Mouse (Mus musculus) liver, adult 2 months (tissue): ENCODE data around the gene Col6a1. TPM values are rescaled to one million over a fixed set of nuclear protein-coding genes. Genes with fewer than 3 reads are reported as not detected.
A peak's percentile ranks its signal among the peaks of the same experiment; 100 is the strongest.

Experiments used
- DNase-seq: peaks from one replicate; pipeline ENCODE4 v3.0.0-alpha.2; 2011; ENCODE audit warnings: low read depth, low spot score; ENCODE audit errors: extremely low read depth
- H3K27ac ChIP-seq: fragments of 200-500 bp; replicated peaks from 2 replicates; pipeline ENCODE4 v1.5.1; 2012; ENCODE audit warnings: low read depth, mild to moderate bottlenecking, control low read depth, inconsistent platforms, low read length; ENCODE audit not compliant: insufficient read depth
- H3K27me3 ChIP-seq: fragments of 200-500 bp; 2 replicates; pipeline ENCODE4 v1.6.1; 2012; ENCODE audit warnings: mild to moderate bottlenecking, moderate library complexity, low read length, inconsistent platforms; ENCODE audit not compliant: control insufficient read depth, insufficient read depth
- H3K36me3 ChIP-seq: fragments of 200-500 bp; 2 replicates; pipeline ENCODE4 v1.6.1; 2012; ENCODE audit warnings: low read length, inconsistent platforms; ENCODE audit not compliant: control insufficient read depth, insufficient read depth
- H3K4me1 ChIP-seq: fragments of 200-500 bp; 2 replicates; pipeline ENCODE4 v1.6.1; 2011; ENCODE audit warnings: low read length; ENCODE audit not compliant: control insufficient read depth, insufficient read depth
- H3K4me3 ChIP-seq: fragments of 200-500 bp; 2 replicates; pipeline ENCODE4 v1.5.1; 2011; ENCODE audit warnings: low read depth, mild to moderate bottlenecking, control low read depth, low read length, moderate library complexity; ENCODE audit not compliant: insufficient read depth
- H3K79me2 ChIP-seq: fragments of 200-500 bp; 2 replicates; pipeline ENCODE4 v1.6.1; 2012; ENCODE audit warnings: inconsistent platforms, mild to moderate bottlenecking, low read length, moderate library complexity; ENCODE audit not compliant: control insufficient read depth, insufficient read depth
- H3K9ac ChIP-seq: fragments of 200-500 bp; 2 replicates; pipeline ENCODE4 v1.6.1; 2012; ENCODE audit warnings: low read depth, mild to moderate bottlenecking, control low read depth, inconsistent platforms, low read length
- CTCF ChIP-seq: fragments of 200-500 bp; IDR thresholded peaks from 2 replicates; pipeline ENCODE4 v1.5.1; 2011; ENCODE audit warnings: low read depth, low read length, control low read depth
- POLR2A ChIP-seq: fragments of 200-500 bp; IDR thresholded peaks from 2 replicates; pipeline ENCODE4 v1.6.1; 2011; ENCODE audit warnings: low read length, control low read depth; ENCODE audit not compliant: insufficient read depth; ENCODE audit errors: extremely low read depth
- WGBS: fragments of 180-500 bp; shearing (Covaris S2); methylation state at CpG from one replicate; pipeline ENCODE4 v1.1.7; 2018; 5-methylcytosine and 5-hydroxymethylcytosine counted together
- polyA plus RNA-seq: library from polyadenylated mRNA; depleted of rRNA; stranded (reverse); fragments of >200 nt; gene quantifications from 2 replicates; pipeline ENCODE4 v1.2.3, GENCODE M21; 2012
- total RNA-seq: library from RNA; depleted of rRNA; stranded (reverse); fragments of >200 nt; gene quantifications from 2 replicates; pipeline ENCODE4 v1.2.3, GENCODE M21; 2014

Col6a1 gene
- total and polyA plus RNA-seq, 2 experiments, result 4.2 to 6.2 TPM

- no peaks in the 10 kb centered on the region for H3K4me1 ChIP-seq
- H3K79me2 ChIP-seq, result no peaks in the 10 kb centered on the region
- TF ChIP-seq CTCF (no peak), POLR2A (no peak)
- H3K4me3 ChIP-seq, result no peak overlapping the region
- no peaks in the 10 kb centered on the region for H3K36me3 ChIP-seq
- whole genome bisulfite sequencing, result 83% methylated on average over 3 of the region's 3 CpGs
- H3K27me3 ChIP-seq, result no peaks in the 10 kb centered on the region
- H3K9ac ChIP-seq, result no peak overlapping the region
- H3K27ac ChIP-seq, result no peak overlapping the region
- no peak for DNase-seq
Measured at GRCm38 (mm10) chr10:76704358-76704757, 21.6 kb downstream of the Col6a1 start.

GRCm38 (mm10) chr10:76701446-76701845 lies 24.5 kb downstream of the Col6a1 start:
- 84% methylated on average over 2 of the region's 2 CpGs for WGBS
- H3K79me2 ChIP-seq, result no peaks in the 10 kb centered on the region
- H3K4me1 ChIP-seq, result no peaks in the 10 kb centered on the region
- no peak for TF ChIP-seq CTCF
- no peak for TF ChIP-seq POLR2A
- no peak for DNase-seq
- no peak overlapping the region for H3K27ac ChIP-seq
- H3K9ac ChIP-seq, result no peak overlapping the region
- H3K27me3 ChIP-seq, result no peaks in the 10 kb centered on the region
- no peaks in the 10 kb centered on the region for H3K36me3 ChIP-seq
- H3K4me3 ChIP-seq, result no peak overlapping the region

GRCm38 (mm10) chr10:76699816-76700215 lies 26.2 kb downstream of the Col6a1 start:
- no peak for TF ChIP-seq CTCF
- no peak for TF ChIP-seq POLR2A
- Histone ChIP-seq H3K79me2 (no peaks in the 10 kb centered on the region), H3K4me1 (no peaks in the 10 kb centered on the region), H3K4me3 (no peak overlapping the region), H3K27ac (no peak overlapping the region), H3K36me3 (no peaks in the 10 kb centered on the region), H3K9ac (no peak overlapping the region), H3K27me3 (no peaks in the 10 kb centered on the region)
- no peak for DNase-seq
- WGBS, result 72% methylated on average over 7 of the region's 7 CpGs

GRCm38 (mm10) chr10:76695283-76695885 lies 30.6 kb downstream of the Col6a1 start:
- no peak for TF ChIP-seq POLR2A
- TF ChIP-seq CTCF, result no peak
- no peaks in the 10 kb centered on the region for H3K27me3 ChIP-seq
- H3K27ac ChIP-seq, result no peak overlapping the region
- WGBS, result 79% methylated on average over 10 of the region's 10 CpGs
- no peaks in the 10 kb centered on the region for H3K36me3 ChIP-seq
- no peak overlapping the region for H3K4me3 ChIP-seq
- H3K4me1 ChIP-seq, result no peaks in the 10 kb centered on the region
- DNase-seq, result no peak
- H3K9ac ChIP-seq, result no peak overlapping the region
- H3K79me2 ChIP-seq, result no peaks in the 10 kb centered on the region

- no peak for TF ChIP-seq POLR2A
- TF ChIP-seq CTCF, result no peak
- Histone ChIP-seq H3K27ac (0 out of 2 replicates have a peak overlapping the region, but pooled peaks have one; percentile 12), H3K4me1 (no peaks in the 10 kb centered on the region), H3K79me2 (no peaks in the 10 kb centered on the region), H3K27me3 (no peaks in the 10 kb centered on the region), H3K9ac (no peak overlapping the region), H3K36me3 (no peaks in the 10 kb centered on the region), H3K4me3 (no peak overlapping the region)
- DNase-seq, result peak; percentile 3
- 52% methylated on average over 7 of the region's 7 CpGs for WGBS
Measured at GRCm38 (mm10) chr10:76694765-76695164, 31.2 kb downstream of the Col6a1 start.

- TF ChIP-seq CTCF (no peak), POLR2A (no peak)
- no peak overlapping the region for H3K9ac ChIP-seq
- no peak overlapping the region for H3K4me3 ChIP-seq
- no peak overlapping the region for H3K27ac ChIP-seq
- H3K36me3 ChIP-seq, result no peaks in the 10 kb centered on the region
- H3K4me1 ChIP-seq, result no peaks in the 10 kb centered on the region
- H3K27me3 ChIP-seq, result no peaks in the 10 kb centered on the region
- no peaks in the 10 kb centered on the region for H3K79me2 ChIP-seq
- DNase-seq, result no peak
- 58% methylated on average over 2 of the region's 2 CpGs for WGBS
Measured at GRCm38 (mm10) chr10:76693446-76693845, 32.5 kb downstream of the Col6a1 start.
